In genomic region chr1:192682219-192682951, GRCm38 (mm10) we compare ENCODE assay signal across 24 mouse cellular contexts.
DNase-seq lines count a peak whose midpoint lies in the region; ATAC-seq lines count a peak whose summit lies in the region.
"Had no signal": no experiment of that assay in that cellular context is flagged by ENCODE, and none has a peak within 500 bp of the region (broad histone marks: within the 10 kb centered on the region; RNA-seq: fewer than 3 reads in every experiment).

No protein-coding gene starts in this region.

- no peaks in the 10 kb centered on the region for H3K27me3 ChIP-seq in hindbrain, embryonic 16.5 days (replicated peaks; ENCODE audit: control insufficient read depth, insufficient read depth, low read length)
- H3K27me3 ChIP-seq in hindbrain, embryonic 12.5 days = no peaks in the 10 kb centered on the region
- no peaks in the 10 kb centered on the region for H3K27me3 ChIP-seq in forebrain, embryonic 15.5 days
- H3K27me3 ChIP-seq in intestine, embryonic 15.5 days (replicated peaks) = no peaks in the 10 kb centered on the region
- no peaks in the 10 kb centered on the region for H3K27me3 ChIP-seq in midbrain, embryonic 16.5 days (ENCODE audit: control insufficient read depth, insufficient read depth, low read depth, low read length)
- H3K27me3 ChIP-seq: heart, embryonic 12.5 days; liver, embryonic 15.5 days had no signal

- no peak overlapping the region for H3K4me3 ChIP-seq in hindbrain, embryonic 16.5 days (ENCODE audit: low read length)
- H3K4me3 ChIP-seq in hindbrain, embryonic 12.5 days = no peak overlapping the region
- no peak overlapping the region for H3K4me3 ChIP-seq in forebrain, embryonic 15.5 days
- H3K4me3 ChIP-seq in intestine, embryonic 15.5 days (replicated peaks) = no peak overlapping the region
- H3K4me3 ChIP-seq in midbrain, embryonic 16.5 days (ENCODE audit: low read depth, low read length) = no peak overlapping the region
- H3K4me3 ChIP-seq: heart, embryonic 12.5 days; limb, embryonic 10.5 days; liver, embryonic 15.5 days; myocyte had no signal

- no peaks in the 10 kb centered on the region for H3K36me3 ChIP-seq in hindbrain, embryonic 16.5 days (ENCODE audit: control insufficient read depth, insufficient read depth, low read length)
- H3K36me3 ChIP-seq in hindbrain, embryonic 12.5 days = no peaks in the 10 kb centered on the region
- H3K36me3 ChIP-seq in forebrain, embryonic 15.5 days = no peaks in the 10 kb centered on the region
- H3K36me3 ChIP-seq in intestine, embryonic 15.5 days = no peaks in the 10 kb centered on the region
- H3K36me3 ChIP-seq in midbrain, embryonic 16.5 days (ENCODE audit: control insufficient read depth, insufficient read depth, low read length) = no peaks in the 10 kb centered on the region
- H3K36me3 ChIP-seq: limb, embryonic 10.5 days; liver, embryonic 15.5 days had no signal

- 50% methylated on average over 4 of the region's 4 CpGs for WGBS in hindbrain, embryonic 16.5 days
- 81% methylated on average over 4 of the region's 4 CpGs for WGBS in hindbrain, embryonic 12.5 days
- 30% methylated on average over 4 of the region's 4 CpGs for WGBS in forebrain, embryonic 15.5 days
- 86% methylated on average over 4 of the region's 4 CpGs for WGBS in intestine, embryonic 15.5 days
- 46% methylated on average over 4 of the region's 4 CpGs for WGBS in midbrain, embryonic 16.5 days

- H3K4me2 ChIP-seq in hindbrain, embryonic 16.5 days (ENCODE audit: low read length) = no peak overlapping the region
- H3K4me2 ChIP-seq in hindbrain, embryonic 12.5 days (replicated peaks) = no peak overlapping the region
- no peak overlapping the region for H3K4me2 ChIP-seq in forebrain, embryonic 15.5 days (replicated peaks)
- no peak overlapping the region for H3K4me2 ChIP-seq in intestine, embryonic 15.5 days (replicated peaks)
- H3K4me2 ChIP-seq in midbrain, embryonic 16.5 days (ENCODE audit: low read length) = no peak overlapping the region
- H3K4me2 ChIP-seq: heart, embryonic 12.5 days; liver, embryonic 15.5 days had no signal

- DNase-seq in left cerebral cortex, adult 8-10 months (ENCODE audit: low spot score in 2 of 2) = no peak
- no peak for DNase-seq in gastrocnemius, adult 8-10 months (ENCODE audit: low spot score in 2 of 2)
- no peak for DNase-seq in thymus, postnatal 36 days
- DNase-seq: adrenal gland, adult 2 months; cerebellum, adult 2 months; gastrocnemius, postnatal 14 days; heart, adult 11 months; heart, postnatal 10 days; kidney, adult 2 months; liver; lung, postnatal 4 days; right cerebral cortex, postnatal 14 days; thymus, postnatal 14 days had no signal

- no peaks in the 10 kb centered on the region for H3K9me3 ChIP-seq in hindbrain, embryonic 16.5 days (ENCODE audit: control insufficient read depth, low read length)
- H3K9me3 ChIP-seq in hindbrain, embryonic 12.5 days (replicated peaks) = no peaks in the 10 kb centered on the region
- no peaks in the 10 kb centered on the region for H3K9me3 ChIP-seq in forebrain, embryonic 15.5 days
- no peaks in the 10 kb centered on the region for H3K9me3 ChIP-seq in intestine, embryonic 15.5 days
- no peaks in the 10 kb centered on the region for H3K9me3 ChIP-seq in midbrain, embryonic 16.5 days (replicated peaks; ENCODE audit: control insufficient read depth, low read length, poor library complexity, severe bottlenecking)
- H3K9me3 ChIP-seq: heart, embryonic 12.5 days; limb, embryonic 10.5 days; liver, embryonic 15.5 days had no signal

- no peak overlapping the region for H3K9ac ChIP-seq in hindbrain, embryonic 16.5 days (ENCODE audit: low read depth, low read length)
- no peak overlapping the region for H3K9ac ChIP-seq in hindbrain, embryonic 12.5 days
- H3K9ac ChIP-seq in forebrain, embryonic 15.5 days (replicated peaks) = no peak overlapping the region
- no peak overlapping the region for H3K9ac ChIP-seq in intestine, embryonic 15.5 days
- H3K9ac ChIP-seq in midbrain, embryonic 16.5 days (ENCODE audit: low read depth, low read length) = no peak overlapping the region
- H3K9ac ChIP-seq: heart, embryonic 12.5 days; liver, embryonic 15.5 days had no signal

- H3K4me1 ChIP-seq in hindbrain, embryonic 16.5 days (ENCODE audit: control insufficient read depth, insufficient read depth, low read depth, low read length) = peaks cover 3% of the 10 kb centered on the region; the same call in 1 of the 2 replicates
- peaks cover 2% of the 10 kb centered on the region; the same call in 1 of the 2 replicates for H3K4me1 ChIP-seq in hindbrain, embryonic 12.5 days
- H3K4me1 ChIP-seq in forebrain, embryonic 15.5 days = peaks cover 12% of the 10 kb centered on the region
- H3K4me1 ChIP-seq in intestine, embryonic 15.5 days (replicated peaks) = peaks cover 5% of the 10 kb centered on the region; the same call in 1 of the 2 replicates
- H3K4me1 ChIP-seq in midbrain, embryonic 16.5 days (ENCODE audit: control insufficient read depth, insufficient read depth, low read length) = peaks cover 4% of the 10 kb centered on the region; the same call in 1 of the 2 replicates
- H3K4me1 ChIP-seq: heart, embryonic 12.5 days; limb, embryonic 10.5 days; liver, embryonic 15.5 days had no signal

- peak; percentile 64 for ATAC-seq in hindbrain, embryonic 16.5 days
- no peak for ATAC-seq in hindbrain, embryonic 12.5 days (ENCODE audit: low FRiP score)
- ATAC-seq in forebrain, embryonic 15.5 days (replicated peaks) = 0 out of 2 replicates have a peak, but pooled peaks have one; percentile 61
- peak; percentile 81 for ATAC-seq in intestine, embryonic 15.5 days
- ATAC-seq in midbrain, embryonic 16.5 days = peak; percentile 17; the same call in 1 of the 2 replicates

- H3K27ac ChIP-seq in hindbrain, embryonic 16.5 days (ENCODE audit: low read depth, low read length) = no peak overlapping the region
- no peak overlapping the region for H3K27ac ChIP-seq in hindbrain, embryonic 12.5 days
- peak overlapping the region; percentile 46; the same call in 1 of the 2 replicates for H3K27ac ChIP-seq in forebrain, embryonic 15.5 days (replicated peaks)
- H3K27ac ChIP-seq in intestine, embryonic 15.5 days = no peak overlapping the region
- peak overlapping the region; percentile 8; the same call in 1 of the 2 replicates for H3K27ac ChIP-seq in midbrain, embryonic 16.5 days (ENCODE audit: low read length)
- H3K27ac ChIP-seq: kidney, postnatal 0 days; limb, embryonic 10.5 days; liver, embryonic 15.5 days; stomach, postnatal 0 days had no signal

Comparison
In these comparisons a context has a peak if more than half of its experiments do, and no peak if none do; other contexts are left out.
1. H3K27ac ChIP-seq: peak in forebrain, embryonic 15.5 days (single experiment) and midbrain, embryonic 16.5 days (single experiment); none in hindbrain, embryonic 16.5 days (single experiment), hindbrain, embryonic 12.5 days (single experiment) and intestine, embryonic 15.5 days (single experiment).